Mouse (Mus musculus): ENCODE measurements around the gene Gm13212.
"Not testable (repeated sequence)": the region's sequence is repeated elsewhere in the genome, so short reads cannot be mapped to it uniquely, and the experiment has no call there.

- not testable (repeated sequence) for TF ChIP-seq GATA1 (IDR thresholded peaks at IDR 0.05; ENCODE audit: borderline replicate concordance, low read length); FLI1 (IDR thresholded peaks at IDR 0.05; ENCODE audit: low read length)
These were observed 4.6 kb upstream of the Gm13212 start for GRCm38 (mm10) chr4:145580333-145580732.

Data from megakaryocyte, embryonic 14.5 days (primary cell).